Mouse (Mus musculus): ENCODE data around the gene Smoc1. TPM values are rescaled to one million over a fixed set of nuclear protein-coding genes. Genes with fewer than 3 reads are reported as not detected.

Gene Smoc1
- polyA plus RNA-seq, 1 experiment from 2014 or later = 7.1 TPM

- Histone ChIP-seq H3K27ac (ENCODE audit: low read depth, low read length) (no peak overlapping the region), H3K27me3 (replicated peaks; ENCODE audit: control insufficient read depth, insufficient read depth, low read length) (no peaks in the 10 kb centered on the region), H3K4me1 (ENCODE audit: control insufficient read depth, insufficient read depth, low read length) (peaks cover 13% of the 10 kb centered on the region), H3K36me3 (ENCODE audit: control insufficient read depth, insufficient read depth, low read length) (no peaks in the 10 kb centered on the region), H3K9ac (ENCODE audit: low read length) (no peak overlapping the region), H3K4me3 (ENCODE audit: low read depth, low read length) (no peak overlapping the region), H3K9me3 (replicated peaks; ENCODE audit: control insufficient read depth, low read length) (no peaks in the 10 kb centered on the region), H3K4me2 (ENCODE audit: low read length) (no peak overlapping the region)
- ATAC-seq (no peak), DNase-seq (ENCODE audit: low spot score) (no peak)
- WGBS = 70% methylated on average over 4 of the region's 4 CpGs
Observed at GRCm38 (mm10) chr12:81057619-81058018, 31.0 kb downstream of the Smoc1 start.

DNA sequence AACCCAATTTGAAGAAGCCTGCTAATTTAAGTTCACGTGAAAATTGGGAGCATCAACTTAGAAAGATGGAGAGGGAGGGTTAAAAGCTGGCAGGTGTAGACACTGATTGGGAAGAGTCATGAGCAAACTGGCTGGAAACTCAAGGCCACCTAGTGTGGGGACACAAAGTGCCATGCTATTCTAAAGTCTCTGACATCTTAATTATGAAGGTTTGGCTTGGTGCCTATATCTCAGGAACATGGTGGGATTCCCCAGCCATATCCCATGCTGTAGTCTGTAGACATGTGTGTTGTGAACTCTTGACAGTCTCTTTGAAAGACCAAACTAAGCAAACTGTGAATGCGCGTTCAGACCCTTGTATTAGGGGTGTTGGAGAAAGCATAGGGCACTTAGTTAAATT, 32.0 kb downstream of the Smoc1 start:
- 94% methylated on average over 3 of the region's 3 CpGs for WGBS
- DNase-seq (ENCODE audit: low spot score) (no peak), ATAC-seq (no peak)
- Histone ChIP-seq H3K4me1 (ENCODE audit: control insufficient read depth, insufficient read depth, low read length) (peaks cover 13% of the 10 kb centered on the region), H3K9me3 (replicated peaks; ENCODE audit: control insufficient read depth, low read length) (no peaks in the 10 kb centered on the region), H3K9ac (ENCODE audit: low read length) (no peak overlapping the region), H3K27ac (ENCODE audit: low read depth, low read length) (no peak overlapping the region), H3K4me3 (ENCODE audit: low read depth, low read length) (no peak overlapping the region), H3K36me3 (ENCODE audit: control insufficient read depth, insufficient read depth, low read length) (no peaks in the 10 kb centered on the region), H3K27me3 (replicated peaks; ENCODE audit: control insufficient read depth, insufficient read depth, low read length) (no peaks in the 10 kb centered on the region), H3K4me2 (ENCODE audit: low read length) (no peak overlapping the region)

DNA sequence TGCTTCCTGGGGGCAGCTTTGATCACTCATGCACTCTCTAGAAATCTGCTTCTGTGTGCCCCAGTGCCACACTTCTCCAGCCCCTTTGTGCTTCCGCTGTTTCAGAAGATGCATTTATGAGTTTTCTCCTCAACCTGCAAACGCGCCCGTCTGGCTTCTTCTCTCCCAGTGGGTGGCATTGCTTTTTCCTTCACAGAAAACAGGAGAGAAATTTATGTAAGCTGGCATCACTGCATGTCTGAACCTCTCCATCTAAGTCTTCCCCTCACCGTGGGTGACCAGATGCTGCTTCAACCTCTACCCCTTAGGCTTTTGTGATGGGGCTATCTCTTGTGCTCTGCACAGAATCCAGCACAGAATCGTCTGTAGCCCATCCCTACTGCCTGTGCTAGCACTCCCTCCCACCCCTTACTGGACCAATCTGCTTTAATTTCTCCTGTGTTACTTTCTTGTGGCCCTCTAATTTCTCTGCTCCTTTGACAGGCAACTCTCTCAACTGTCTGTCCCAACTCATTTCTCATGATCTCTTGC, 35.3 kb downstream of the Smoc1 start:
- no peak overlapping the region for H3K9ac ChIP-seq (ENCODE audit: low read length)
- ATAC-seq = no peak
- no peak for DNase-seq (ENCODE audit: low spot score)
- H3K27me3 ChIP-seq (replicated peaks; ENCODE audit: control insufficient read depth, insufficient read depth, low read length) = no peaks in the 10 kb centered on the region
- WGBS = 75% methylated on average over 6 of the region's 6 CpGs
- no peak overlapping the region for H3K27ac ChIP-seq (ENCODE audit: low read depth, low read length)
- H3K36me3 ChIP-seq (ENCODE audit: control insufficient read depth, insufficient read depth, low read length) = no peaks in the 10 kb centered on the region
- H3K4me2 ChIP-seq (ENCODE audit: low read length) = no peak overlapping the region
- H3K4me1 ChIP-seq (ENCODE audit: control insufficient read depth, insufficient read depth, low read length) = no peaks in the 10 kb centered on the region
- H3K9me3 ChIP-seq (replicated peaks; ENCODE audit: control insufficient read depth, low read length) = no peaks in the 10 kb centered on the region
- H3K4me3 ChIP-seq (ENCODE audit: low read depth, low read length) = no peak overlapping the region

DNA sequence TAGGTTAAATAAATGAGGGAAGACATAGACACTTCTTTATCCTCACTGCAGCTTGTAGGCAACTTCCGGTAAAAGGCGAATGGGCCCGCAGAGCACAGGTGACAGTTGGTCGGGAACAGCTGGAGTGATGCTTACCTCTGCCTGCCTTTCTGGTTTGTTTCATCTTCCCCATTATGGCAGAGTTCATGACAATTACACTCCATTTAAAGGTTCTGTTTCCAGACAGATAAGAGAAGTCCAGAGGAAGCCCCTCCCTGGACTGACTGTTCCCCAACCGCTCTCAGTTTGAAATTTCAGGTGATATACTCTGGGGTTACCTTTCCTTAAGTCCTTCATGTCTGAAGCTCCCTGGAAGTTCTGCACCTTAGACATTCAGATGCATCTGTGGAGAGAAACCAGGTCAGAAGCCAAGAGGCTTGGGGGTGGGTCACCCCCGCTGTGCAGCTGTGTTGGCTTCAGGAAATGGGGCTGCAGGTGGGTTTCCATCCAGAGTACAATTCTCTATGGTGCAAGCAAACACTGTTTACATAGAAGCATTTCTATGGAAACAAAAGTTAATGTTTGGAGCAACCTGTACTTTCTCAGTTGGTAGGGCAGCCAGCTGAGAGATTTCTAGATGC, 36.8 kb downstream of the Smoc1 start:
- Histone ChIP-seq H3K9me3 (replicated peaks; ENCODE audit: control insufficient read depth, low read length) (no peaks in the 10 kb centered on the region), H3K9ac (ENCODE audit: low read length) (no peak overlapping the region), H3K27me3 (replicated peaks; ENCODE audit: control insufficient read depth, insufficient read depth, low read length) (no peaks in the 10 kb centered on the region), H3K4me1 (ENCODE audit: control insufficient read depth, insufficient read depth, low read length) (no peaks in the 10 kb centered on the region), H3K4me2 (ENCODE audit: low read length) (no peak overlapping the region), H3K4me3 (ENCODE audit: low read depth, low read length) (no peak overlapping the region), H3K27ac (ENCODE audit: low read depth, low read length) (no peak overlapping the region), H3K36me3 (ENCODE audit: control insufficient read depth, insufficient read depth, low read length) (no peaks in the 10 kb centered on the region)
- ATAC-seq = no peak
- 88% methylated on average over 6 of the region's 6 CpGs for WGBS
- DNase-seq (ENCODE audit: low spot score) = no peak

- no peaks in the 10 kb centered on the region for H3K27me3 ChIP-seq (replicated peaks; ENCODE audit: control insufficient read depth, insufficient read depth, low read length)
- H3K4me1 ChIP-seq (ENCODE audit: control insufficient read depth, insufficient read depth, low read length) = no peaks in the 10 kb centered on the region
- no peak overlapping the region for H3K4me2 ChIP-seq (ENCODE audit: low read length)
- no peak overlapping the region for H3K9ac ChIP-seq (ENCODE audit: low read length)
- peaks cover 3% of the 10 kb centered on the region; the same call in 1 of the 2 replicates for H3K9me3 ChIP-seq (replicated peaks; ENCODE audit: control insufficient read depth, low read length)
- no peak for DNase-seq (ENCODE audit: low spot score)
- no peaks in the 10 kb centered on the region for H3K36me3 ChIP-seq (ENCODE audit: control insufficient read depth, insufficient read depth, low read length)
- no peak overlapping the region for H3K4me3 ChIP-seq (ENCODE audit: low read depth, low read length)
- ATAC-seq = no peak; the same call in 1 of the 2 replicates
- WGBS = 47% methylated on average over 2 of the region's 2 CpGs
- H3K27ac ChIP-seq (ENCODE audit: low read depth, low read length) = no peak overlapping the region
Observed at GRCm38 (mm10) chr12:81074139-81074538, 47.5 kb downstream of the Smoc1 start.

GRCm38 (mm10) chr12:81074941-81075340, 48.3 kb downstream of the Smoc1 start:
- 79% methylated on average over 3 of the region's 3 CpGs for WGBS
- Histone ChIP-seq H3K4me3 (ENCODE audit: low read depth, low read length) (no peak overlapping the region), H3K4me1 (ENCODE audit: control insufficient read depth, insufficient read depth, low read length) (no peaks in the 10 kb centered on the region), H3K9me3 (replicated peaks; ENCODE audit: control insufficient read depth, low read length) (peaks cover 4% of the 10 kb centered on the region; the same call in 1 of the 2 replicates), H3K4me2 (ENCODE audit: low read length) (no peak overlapping the region), H3K27me3 (replicated peaks; ENCODE audit: control insufficient read depth, insufficient read depth, low read length) (no peaks in the 10 kb centered on the region), H3K9ac (ENCODE audit: low read length) (no peak overlapping the region), H3K36me3 (ENCODE audit: control insufficient read depth, insufficient read depth, low read length) (no peaks in the 10 kb centered on the region), H3K27ac (ENCODE audit: low read depth, low read length) (no peak overlapping the region)
- DNase-seq (ENCODE audit: low spot score) (no peak), ATAC-seq (no peak)

GRCm38 (mm10) chr12:81077953-81078646, 51.5 kb downstream of the Smoc1 start:
- H3K27me3 ChIP-seq (replicated peaks; ENCODE audit: control insufficient read depth, insufficient read depth, low read length) = no peaks in the 10 kb centered on the region
- no peaks in the 10 kb centered on the region for H3K36me3 ChIP-seq (ENCODE audit: control insufficient read depth, insufficient read depth, low read length)
- DNase-seq (ENCODE audit: low spot score) (no peak), ATAC-seq (no peak)
- H3K4me2 ChIP-seq (ENCODE audit: low read length) = no peak overlapping the region
- H3K27ac ChIP-seq (ENCODE audit: low read depth, low read length) = no peak overlapping the region
- peaks cover 4% of the 10 kb centered on the region; the same call in 1 of the 2 replicates for H3K9me3 ChIP-seq (replicated peaks; ENCODE audit: control insufficient read depth, low read length)
- no peaks in the 10 kb centered on the region for H3K4me1 ChIP-seq (ENCODE audit: control insufficient read depth, insufficient read depth, low read length)
- H3K4me3 ChIP-seq (ENCODE audit: low read depth, low read length) = no peak overlapping the region
- WGBS = 94% methylated on average over 2 of the region's 2 CpGs
- H3K9ac ChIP-seq (ENCODE audit: low read length) = no peak overlapping the region

DNA sequence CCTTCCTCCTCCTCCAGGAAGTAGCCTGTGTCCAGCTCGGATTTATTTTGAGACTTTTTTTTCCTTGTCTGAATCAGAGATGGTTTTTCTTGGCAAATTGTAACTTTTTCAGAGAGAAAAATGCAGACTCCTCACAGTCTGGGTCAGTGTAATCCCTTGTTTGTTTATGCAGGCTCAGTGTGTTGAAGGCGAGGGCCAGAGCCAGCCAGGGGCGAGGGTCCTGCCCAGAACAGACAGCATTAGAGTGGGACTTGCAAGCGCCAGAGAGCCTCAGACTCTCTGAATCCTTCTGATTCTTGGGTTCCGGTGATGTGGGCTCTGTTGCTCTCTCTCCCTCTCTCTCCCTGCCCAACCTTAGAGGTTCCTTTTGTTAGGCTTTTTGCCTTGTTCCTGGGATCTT, 53.7 kb downstream of the Smoc1 start:
- DNase-seq (ENCODE audit: low spot score) (no peak), ATAC-seq (no peak)
- H3K4me2 ChIP-seq (ENCODE audit: low read length) = no peak overlapping the region
- no peak overlapping the region for H3K27ac ChIP-seq (ENCODE audit: low read depth, low read length)
- H3K9me3 ChIP-seq (replicated peaks; ENCODE audit: control insufficient read depth, low read length) = peaks cover 4% of the 10 kb centered on the region; the same call in 1 of the 2 replicates
- 69% methylated on average over 5 of the region's 5 CpGs for WGBS
- no peaks in the 10 kb centered on the region for H3K4me1 ChIP-seq (ENCODE audit: control insufficient read depth, insufficient read depth, low read length)
- no peak overlapping the region for H3K4me3 ChIP-seq (ENCODE audit: low read depth, low read length)
- H3K27me3 ChIP-seq (replicated peaks; ENCODE audit: control insufficient read depth, insufficient read depth, low read length) = no peaks in the 10 kb centered on the region
- no peaks in the 10 kb centered on the region for H3K36me3 ChIP-seq (ENCODE audit: control insufficient read depth, insufficient read depth, low read length)
- no peak overlapping the region for H3K9ac ChIP-seq (ENCODE audit: low read length)

- no peak overlapping the region for H3K4me2 ChIP-seq (ENCODE audit: low read length)
- no peak overlapping the region for H3K9ac ChIP-seq (ENCODE audit: low read length)
- H3K4me3 ChIP-seq (ENCODE audit: low read depth, low read length) = no peak overlapping the region
- peaks cover 4% of the 10 kb centered on the region; the same call in 1 of the 2 replicates for H3K9me3 ChIP-seq (replicated peaks; ENCODE audit: control insufficient read depth, low read length)
- 93% methylated on average over 3 of the region's 3 CpGs for WGBS
- H3K4me1 ChIP-seq (ENCODE audit: control insufficient read depth, insufficient read depth, low read length) = no peaks in the 10 kb centered on the region
- ATAC-seq (no peak), DNase-seq (ENCODE audit: low spot score) (no peak)
- no peaks in the 10 kb centered on the region for H3K36me3 ChIP-seq (ENCODE audit: control insufficient read depth, insufficient read depth, low read length)
- no peaks in the 10 kb centered on the region for H3K27me3 ChIP-seq (replicated peaks; ENCODE audit: control insufficient read depth, insufficient read depth, low read length)
- H3K27ac ChIP-seq (ENCODE audit: low read depth, low read length) = no peak overlapping the region
Observed at GRCm38 (mm10) chr12:81081031-81081430, 54.4 kb downstream of the Smoc1 start.
